Mouse (Mus musculus): Measurements from ENCODE around the gene Papolg. TPM values are rescaled to one million over a fixed set of nuclear protein-coding genes. Genes with fewer than 3 reads are reported as not detected.
"Not testable (repeated sequence)": the region's sequence is repeated elsewhere in the genome, so short reads cannot be mapped to it uniquely, and the experiment has no call there.

Gene Papolg
- polyA plus RNA-seq (2014; fragmentation: Nextera tagmentation; extraction: Ambion mirVana) = 26.7 and 31.1 TPM in 2 replicates

DNA sequence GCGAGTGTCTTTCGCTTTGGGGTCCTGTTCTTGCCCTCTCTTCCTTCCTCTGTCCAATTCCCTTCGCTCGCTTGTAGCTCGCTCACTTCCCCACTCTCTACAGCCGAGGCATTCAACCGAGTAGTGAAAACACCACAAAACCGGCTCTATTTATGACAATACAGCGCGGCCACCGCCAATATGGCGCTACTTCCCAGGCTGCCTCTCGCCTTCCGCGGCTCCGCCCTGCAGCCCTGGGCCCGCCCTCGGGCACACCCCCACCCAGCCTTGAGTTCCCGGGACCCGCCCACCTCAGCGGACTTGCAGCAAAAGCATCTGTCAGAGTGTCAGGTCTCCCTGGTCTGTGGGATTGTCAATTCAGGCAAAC lies at the start of gene Papolg:
Gene Papolg, minus strand, starts transcription at position 194 of the 367 bp plus-strand sequence.
- H3K4me2 ChIP-seq (replicated peaks; ENCODE audit: low read depth, low read length) = peak within 1 kb of the TSS; percentile 68
- WGBS = under 1% methylated on average over 21 of the region's 21 CpGs
- H3K4me1 ChIP-seq (replicated peaks; ENCODE audit: control insufficient read depth, insufficient read depth, low read length) = no peaks in the 10 kb centered on the region
- DNase-seq (ENCODE audit: low spot score) = peak; percentile 95
- H3K36me3 ChIP-seq (ENCODE audit: control insufficient read depth, insufficient read depth, low read length) = no peaks in the 10 kb centered on the region
- H3K27me3 ChIP-seq (ENCODE audit: control insufficient read depth, insufficient read depth, low read length) = no peaks in the 10 kb centered on the region
- peak within 1 kb of the TSS; percentile 96 for H3K4me3 ChIP-seq (ENCODE audit: low read depth, low read length)
- peak within 1 kb of the TSS; percentile 95 for H3K9ac ChIP-seq (ENCODE audit: low read depth, low read length)
- peak; percentile 99 for ATAC-seq (ENCODE audit: low FRiP score)
- H3K27ac ChIP-seq (ENCODE audit: low read depth, low read length) = peak within 1 kb of the TSS; percentile 94
- no peaks in the 10 kb centered on the region for H3K9me3 ChIP-seq (ENCODE audit: control insufficient read depth, low read length)

DNA sequence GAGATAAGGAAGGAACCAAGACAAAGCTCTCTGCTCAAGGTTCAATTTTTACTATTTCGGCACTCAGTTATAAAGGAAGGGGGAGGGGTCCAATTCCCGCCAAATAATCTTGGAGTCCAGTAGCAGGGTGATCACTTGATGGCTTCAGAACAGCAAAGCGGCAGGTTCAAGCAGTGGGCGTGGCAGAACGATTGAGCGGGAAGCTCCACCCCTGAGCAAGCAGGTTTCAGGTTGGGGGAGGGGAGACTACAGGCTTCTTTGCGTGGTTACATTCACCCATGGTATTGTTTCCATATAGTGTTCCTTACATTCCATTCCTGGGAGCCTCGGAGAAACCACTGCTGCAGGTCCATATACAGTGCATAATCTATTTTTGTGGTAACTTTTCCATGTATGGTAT lies 33.1 kb upstream of the Papolg start:
- H3K4me3 ChIP-seq (ENCODE audit: low read depth, low read length); H3K4me1 ChIP-seq (replicated peaks; ENCODE audit: control insufficient read depth, insufficient read depth, low read length); H3K4me2 ChIP-seq (replicated peaks; ENCODE audit: low read depth, low read length); H3K9me3 ChIP-seq (ENCODE audit: control insufficient read depth, low read length); H3K27me3 ChIP-seq (ENCODE audit: control insufficient read depth, insufficient read depth, low read length); H3K9ac ChIP-seq (ENCODE audit: low read depth, low read length); DNase-seq (ENCODE audit: low spot score); ATAC-seq (ENCODE audit: low FRiP score); H3K27ac ChIP-seq (ENCODE audit: low read depth, low read length); H3K36me3 ChIP-seq (ENCODE audit: control insufficient read depth, insufficient read depth, low read length): not testable (repeated sequence)
- WGBS = 20% methylated on average over 8 of the region's 8 CpGs

DNA sequence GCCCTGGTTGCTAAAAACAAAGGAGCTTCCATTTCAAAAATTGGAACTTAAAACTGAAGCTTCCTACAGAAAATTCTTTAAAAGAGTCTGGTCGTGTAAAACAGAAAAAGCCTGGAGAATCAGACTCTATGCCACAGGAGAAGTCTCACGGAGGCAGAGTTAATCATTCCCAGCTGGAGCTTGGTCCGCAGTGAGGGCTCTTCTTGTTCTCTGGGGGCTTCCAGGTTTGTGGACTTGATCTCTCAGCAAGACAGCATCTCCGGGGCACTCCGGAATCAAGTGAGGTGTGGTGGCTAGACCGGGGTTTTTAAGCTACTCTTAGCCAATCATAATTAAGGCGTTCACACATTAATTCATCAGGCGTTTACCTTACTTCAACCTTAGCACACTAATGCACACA lies 32.6 kb upstream of the Papolg start:
- 32% methylated on average over 8 of the region's 8 CpGs for WGBS
- Histone ChIP-seq H3K4me1 (replicated peaks; ENCODE audit: control insufficient read depth, insufficient read depth, low read length) (no peaks in the 10 kb centered on the region), H3K27me3 (ENCODE audit: control insufficient read depth, insufficient read depth, low read length) (no peaks in the 10 kb centered on the region), H3K9ac (ENCODE audit: low read depth, low read length) (no peak overlapping the region), H3K4me3 (ENCODE audit: low read depth, low read length) (no peak overlapping the region), H3K4me2 (replicated peaks; ENCODE audit: low read depth, low read length) (no peak overlapping the region), H3K9me3 (ENCODE audit: control insufficient read depth, low read length) (no peaks in the 10 kb centered on the region), H3K36me3 (ENCODE audit: control insufficient read depth, insufficient read depth, low read length) (no peaks in the 10 kb centered on the region), H3K27ac (ENCODE audit: low read depth, low read length) (no peak overlapping the region)
- DNase-seq (ENCODE audit: low spot score) (no peak), ATAC-seq (ENCODE audit: low FRiP score) (no peak)

GRCm38 (mm10) chr11:23913824-23914223 lies 18.8 kb upstream of the Papolg start:
- not testable (repeated sequence) for H3K9ac ChIP-seq (ENCODE audit: low read depth, low read length); H3K9me3 ChIP-seq (ENCODE audit: control insufficient read depth, low read length); DNase-seq (ENCODE audit: low spot score); H3K27me3 ChIP-seq (ENCODE audit: control insufficient read depth, insufficient read depth, low read length); H3K4me3 ChIP-seq (ENCODE audit: low read depth, low read length); H3K4me2 ChIP-seq (replicated peaks; ENCODE audit: low read depth, low read length); H3K36me3 ChIP-seq (ENCODE audit: control insufficient read depth, insufficient read depth, low read length); ATAC-seq (ENCODE audit: low FRiP score); H3K4me1 ChIP-seq (replicated peaks; ENCODE audit: control insufficient read depth, insufficient read depth, low read length); H3K27ac ChIP-seq (ENCODE audit: low read depth, low read length)
- 83% methylated on average over 2 of the region's 2 CpGs for WGBS

DNA sequence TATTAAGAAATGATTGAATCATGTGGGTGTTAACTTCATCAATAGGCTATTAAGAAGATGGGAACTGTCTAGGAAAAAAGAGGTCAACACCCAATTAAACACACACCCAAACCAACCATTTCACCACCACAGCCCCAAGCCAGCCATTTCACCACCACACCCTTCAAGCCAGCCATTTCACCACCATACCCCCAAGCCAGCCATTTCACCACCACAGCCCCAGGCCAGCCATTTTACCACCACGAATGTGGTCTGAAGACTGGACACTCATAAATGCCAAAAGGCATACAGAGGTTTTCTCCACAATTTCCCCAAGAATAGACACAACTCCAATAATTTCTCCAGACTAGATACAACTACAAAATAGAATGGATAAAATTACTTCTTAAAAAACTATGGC lies 8.9 kb upstream of the Papolg start:
- Histone ChIP-seq H3K27ac (ENCODE audit: low read depth, low read length) (no peak overlapping the region), H3K4me2 (replicated peaks; ENCODE audit: low read depth, low read length) (no peak overlapping the region), H3K4me3 (ENCODE audit: low read depth, low read length) (no peak overlapping the region), H3K27me3 (ENCODE audit: control insufficient read depth, insufficient read depth, low read length) (no peaks in the 10 kb centered on the region), H3K9me3 (ENCODE audit: control insufficient read depth, low read length) (no peaks in the 10 kb centered on the region), H3K4me1 (replicated peaks; ENCODE audit: control insufficient read depth, insufficient read depth, low read length) (no peaks in the 10 kb centered on the region), H3K36me3 (ENCODE audit: control insufficient read depth, insufficient read depth, low read length) (no peaks in the 10 kb centered on the region), H3K9ac (ENCODE audit: low read depth, low read length) (no peak overlapping the region)
- 86% methylated on average over 1 of the region's 1 CpGs for WGBS
- no peak for ATAC-seq (ENCODE audit: low FRiP score)
- DNase-seq (ENCODE audit: low spot score) = no peak

DNA sequence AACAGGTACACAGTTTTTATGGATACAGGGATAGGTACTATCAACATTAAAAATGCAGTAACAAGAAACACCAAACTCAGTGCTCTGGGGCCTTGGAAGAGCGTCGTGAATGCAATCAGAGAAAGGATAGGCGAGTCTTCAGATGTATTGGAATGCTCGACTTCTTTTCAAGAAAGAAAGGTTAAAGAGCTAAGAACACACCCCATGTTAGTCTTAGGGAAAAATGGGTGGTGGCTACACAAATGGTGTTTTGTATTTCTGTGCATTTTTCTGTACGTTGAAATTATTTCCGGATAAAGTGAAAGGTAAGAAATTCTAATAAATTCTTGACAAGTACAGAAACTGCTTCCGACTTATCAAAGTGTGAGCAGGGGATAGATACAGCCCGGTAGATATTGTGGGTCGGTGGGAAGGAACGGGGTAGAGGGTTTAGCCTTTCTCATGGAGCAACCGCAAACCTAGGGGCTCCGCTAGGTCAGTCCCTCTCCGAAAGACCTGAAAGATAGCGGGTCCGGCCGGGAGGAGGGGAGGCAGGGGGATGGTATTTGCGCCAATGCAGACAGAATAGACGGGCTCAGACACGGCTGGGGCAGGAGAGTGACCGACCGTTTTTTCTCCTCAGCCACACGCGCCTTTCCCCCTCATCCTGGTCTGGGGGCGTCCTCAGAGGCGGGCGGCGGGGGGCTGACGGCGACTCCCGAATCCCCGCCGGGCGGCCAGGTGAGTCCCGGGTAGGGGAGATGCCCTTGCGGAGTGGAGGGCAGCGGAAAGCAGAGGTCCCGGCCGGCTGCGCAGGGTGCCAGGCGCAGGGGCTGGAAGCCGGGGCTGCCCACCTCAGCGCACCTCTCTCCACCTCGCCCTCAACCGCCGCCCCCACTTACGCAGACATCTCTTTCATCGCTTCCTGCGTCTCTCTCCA lies 653 bp downstream of the Papolg start:
- Histone ChIP-seq H3K4me3 (ENCODE audit: low read depth, low read length) (peak overlapping the region; percentile 96), H3K4me2 (replicated peaks; ENCODE audit: low read depth, low read length) (peak overlapping the region; percentile 68), H3K36me3 (ENCODE audit: control insufficient read depth, insufficient read depth, low read length) (no peaks in the 10 kb centered on the region), H3K9me3 (ENCODE audit: control insufficient read depth, low read length) (no peaks in the 10 kb centered on the region), H3K27ac (ENCODE audit: low read depth, low read length) (peak overlapping the region; percentile 94), H3K4me1 (replicated peaks; ENCODE audit: control insufficient read depth, insufficient read depth, low read length) (no peaks in the 10 kb centered on the region), H3K27me3 (ENCODE audit: control insufficient read depth, insufficient read depth, low read length) (no peaks in the 10 kb centered on the region), H3K9ac (ENCODE audit: low read depth, low read length) (peak overlapping the region; percentile 95)
- under 1% methylated on average over 35 of the region's 48 CpGs for WGBS
- ATAC-seq (ENCODE audit: low FRiP score) (peak; percentile 85), DNase-seq (ENCODE audit: low spot score) (peak; percentile 53)

DNA sequence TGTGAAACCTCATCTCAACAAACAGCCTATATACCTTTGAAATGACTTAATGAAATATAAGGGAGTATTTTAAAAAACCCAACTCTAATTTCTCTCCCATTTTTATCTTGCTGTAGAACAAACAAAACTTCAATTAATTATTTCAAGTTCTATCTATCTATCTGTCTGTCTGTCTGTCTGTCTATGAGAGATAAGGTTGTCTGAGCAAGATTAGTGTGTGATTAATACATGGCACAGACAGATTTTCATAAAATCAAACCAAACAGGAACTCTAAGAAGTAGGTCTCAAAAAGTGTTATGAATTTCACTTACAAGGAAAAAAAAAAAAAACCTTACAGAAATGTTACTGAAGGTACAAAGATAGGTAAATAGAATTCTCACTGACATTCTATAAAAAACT lies 1.5 kb downstream of the Papolg start:
- no peak overlapping the region for H3K4me2 ChIP-seq (replicated peaks; ENCODE audit: low read depth, low read length)
- DNase-seq (ENCODE audit: low spot score) = no peak
- H3K4me1 ChIP-seq (replicated peaks; ENCODE audit: control insufficient read depth, insufficient read depth, low read length) = no peaks in the 10 kb centered on the region
- H3K9me3 ChIP-seq (ENCODE audit: control insufficient read depth, low read length) = no peaks in the 10 kb centered on the region
- H3K27me3 ChIP-seq (ENCODE audit: control insufficient read depth, insufficient read depth, low read length) = no peaks in the 10 kb centered on the region
- H3K4me3 ChIP-seq (ENCODE audit: low read depth, low read length) = no peak overlapping the region
- H3K9ac ChIP-seq (ENCODE audit: low read depth, low read length) = no peak overlapping the region
- H3K27ac ChIP-seq (ENCODE audit: low read depth, low read length) = no peak overlapping the region
- no peak for ATAC-seq (ENCODE audit: low FRiP score)
- H3K36me3 ChIP-seq (ENCODE audit: control insufficient read depth, insufficient read depth, low read length) = no peaks in the 10 kb centered on the region

- H3K36me3 ChIP-seq (ENCODE audit: control insufficient read depth, insufficient read depth, low read length) = 0 out of 2 replicates have a peak, but pooled peaks cover 10% of the 10 kb centered on the region
- no peak overlapping the region for H3K4me3 ChIP-seq (ENCODE audit: low read depth, low read length)
- H3K4me2 ChIP-seq (replicated peaks; ENCODE audit: low read depth, low read length) = no peak overlapping the region
- H3K27ac ChIP-seq (ENCODE audit: low read depth, low read length) = no peak overlapping the region
- H3K9ac ChIP-seq (ENCODE audit: low read depth, low read length) = no peak overlapping the region
- DNase-seq (ENCODE audit: low spot score) = no peak
- H3K27me3 ChIP-seq (ENCODE audit: control insufficient read depth, insufficient read depth, low read length) = no peaks in the 10 kb centered on the region
- no peaks in the 10 kb centered on the region for H3K9me3 ChIP-seq (ENCODE audit: control insufficient read depth, low read length)
- WGBS = 84% methylated on average over 2 of the region's 2 CpGs
- no peaks in the 10 kb centered on the region for H3K4me1 ChIP-seq (replicated peaks; ENCODE audit: control insufficient read depth, insufficient read depth, low read length)
- ATAC-seq (ENCODE audit: low FRiP score) = no peak
Observed at GRCm38 (mm10) chr11:23864326-23864725, 30.7 kb downstream of the Papolg start.

GRCm38 (mm10) chr11:23856723-23857112 lies 38.3 kb downstream of the Papolg start:
- Histone ChIP-seq H3K27ac (ENCODE audit: low read depth, low read length) (no peak overlapping the region), H3K9me3 (ENCODE audit: control insufficient read depth, low read length) (no peaks in the 10 kb centered on the region), H3K36me3 (ENCODE audit: control insufficient read depth, insufficient read depth, low read length) (peaks cover 6% of the 10 kb centered on the region), H3K4me2 (replicated peaks; ENCODE audit: low read depth, low read length) (no peak overlapping the region), H3K9ac (ENCODE audit: low read depth, low read length) (no peak overlapping the region), H3K4me3 (ENCODE audit: low read depth, low read length) (no peak overlapping the region), H3K4me1 (replicated peaks; ENCODE audit: control insufficient read depth, insufficient read depth, low read length) (no peaks in the 10 kb centered on the region), H3K27me3 (ENCODE audit: control insufficient read depth, insufficient read depth, low read length) (no peaks in the 10 kb centered on the region)
- DNase-seq (ENCODE audit: low spot score) (no peak), ATAC-seq (ENCODE audit: low FRiP score) (no peak)
- 93% methylated on average over 4 of the region's 4 CpGs for WGBS

Measured in hindbrain, embryonic 11.5 days (tissue).